Mouse (Mus musculus) limb, embryonic 13.5 days (tissue): ENCODE data around the gene Psmd10. TPM values are rescaled to one million over a fixed set of nuclear protein-coding genes. Genes with fewer than 3 reads are reported as not detected.

ENCODE experiments used
- ATAC-seq: fragments of 200-750 bp; cut with Nextera tagmentation; 2 replicates; pipeline ENCODE4 v1.8.0; 2017; ENCODE audit warnings: low read depth, moderate number of reproducible peaks, moderate TSS enrichment; ENCODE audit not compliant: low FRiP score
- H3K27ac ChIP-seq: fragments of 300-500 bp; sonication (generic); 2 replicates; pipeline ENCODE4 v1.5.1; 2015; ENCODE audit warnings: inconsistent platforms, mild to moderate bottlenecking, moderate library complexity
- H3K27me3 ChIP-seq: fragments of 300-500 bp; sonication (generic); 2 replicates; pipeline ENCODE4 v1.6.1; 2015; ENCODE audit warnings: mild to moderate bottlenecking, inconsistent platforms
- H3K36me3 ChIP-seq: fragments of 300-500 bp; sonication (generic); 2 replicates; pipeline ENCODE4 v1.6.1; 2015; ENCODE audit warnings: inconsistent platforms, mild to moderate bottlenecking, moderate library complexity
- H3K4me1 ChIP-seq: fragments of 300-500 bp; sonication (generic); 2 replicates; pipeline ENCODE4 v1.6.1; 2015; ENCODE audit warnings: inconsistent platforms
- H3K4me2 ChIP-seq: fragments of 300-500 bp; sonication (generic); replicated peaks from 2 replicates; pipeline ENCODE4 v1.6.1; 2015; ENCODE audit warnings: inconsistent platforms, mild to moderate bottlenecking, moderate library complexity
- H3K4me3 ChIP-seq: fragments of 300-500 bp; sonication (generic); 2 replicates; pipeline ENCODE4 v1.5.1; 2015; ENCODE audit warnings: moderate library complexity, mild to moderate bottlenecking, inconsistent platforms
- H3K9ac ChIP-seq: fragments of 300-500 bp; sonication (generic); 2 replicates; pipeline ENCODE4 v1.6.1; 2015; ENCODE audit warnings: mild to moderate bottlenecking, inconsistent platforms
- H3K9me3 ChIP-seq: fragments of 300-500 bp; sonication (generic); 2 replicates; pipeline ENCODE4 v1.6.1; 2016; ENCODE audit warnings: inconsistent platforms
- WGBS: fragments of 180-500 bp; shearing (Covaris S2); methylation state at CpG from one replicate; pipeline ENCODE4 v1.1.7; 2015; 5-methylcytosine and 5-hydroxymethylcytosine counted together
- polyA plus RNA-seq: library from polyadenylated mRNA; unstranded; fragments of >200 nt; fragmentation: Nextera tagmentation; extraction: Ambion mirVana; gene quantifications from 2 replicates; pipeline ENCODE4 v1.2.1, GENCODE M21; 2015

The Psmd10 gene
- 42.3 and 47.5 TPM in 2 replicates for polyA plus RNA-seq

DNA sequence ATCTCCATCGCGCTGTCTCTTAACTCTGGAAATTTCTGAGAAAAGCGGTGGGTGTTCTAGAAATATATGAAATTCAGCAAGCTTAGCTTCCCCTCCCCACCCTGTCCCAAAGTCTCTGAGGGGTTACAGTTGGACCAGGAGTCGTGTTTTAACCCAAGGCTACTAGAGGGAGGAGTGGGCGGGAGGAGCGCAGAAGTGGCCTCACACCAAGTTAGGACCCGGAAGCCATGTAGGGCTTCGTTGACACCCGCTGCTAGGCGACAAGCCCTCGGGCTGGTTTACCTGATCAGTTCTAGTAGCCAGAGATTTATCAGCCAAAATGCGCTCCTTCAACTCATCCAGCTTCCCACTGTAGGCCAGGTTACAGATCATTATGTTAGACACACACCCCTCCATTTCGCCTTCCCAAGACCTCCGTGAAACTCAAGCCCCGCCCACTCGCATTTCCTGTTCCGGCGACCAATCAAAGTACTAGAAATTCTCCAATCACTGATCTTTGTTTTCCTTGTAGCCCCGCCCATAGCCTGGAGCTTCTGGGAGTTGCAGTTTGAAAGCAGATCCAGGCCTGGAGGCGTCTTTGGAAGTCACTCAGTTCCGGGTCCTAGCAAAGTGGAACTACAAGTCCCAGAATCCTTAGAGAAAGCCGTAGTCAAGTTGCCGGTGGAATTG, at the start of gene Psmd10, which contains the start of gene Atg4a:
Gene Psmd10, minus strand, starts transcription at position 457 of the 669 bp plus-strand sequence.
Gene Atg4a, plus strand, starts transcription at position 636 of the 669 bp plus-strand sequence.
- Histone ChIP-seq H3K27ac (no peak within 1 kb of the TSS; the same call in 1 of the 2 replicates), H3K4me1 (peaks cover 2% of the 10 kb centered on the region; the same call in 1 of the 2 replicates)
- 18% methylated on average over 23 of the region's 23 CpGs for WGBS

DNA sequence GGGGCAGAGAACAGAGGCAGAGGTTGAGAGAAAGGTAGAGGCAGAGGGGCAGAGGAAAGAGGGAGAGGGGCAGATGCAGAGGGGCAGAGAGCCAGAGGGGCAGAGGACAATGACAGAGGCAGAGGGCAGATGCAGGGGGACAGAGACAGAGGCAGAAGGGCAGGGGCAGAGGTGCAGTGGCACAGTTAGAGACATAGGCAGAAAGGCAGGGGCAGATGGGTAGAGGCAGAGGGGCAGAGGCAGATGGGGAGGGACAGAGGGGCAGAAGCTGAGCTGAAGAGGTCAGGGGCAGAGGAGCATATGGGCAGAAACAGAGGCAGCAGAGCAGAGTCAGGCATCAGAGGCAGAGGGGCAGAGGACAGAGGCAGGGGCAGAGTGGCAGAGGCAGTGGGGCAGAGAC, 42.4 kb upstream of the Psmd10 start:
- Histone ChIP-seq H3K4me3 (no peak overlapping the region), H3K27ac (no peak overlapping the region), H3K9me3 (no peaks in the 10 kb centered on the region), H3K36me3 (no peaks in the 10 kb centered on the region), H3K27me3 (peaks cover 16% of the 10 kb centered on the region), H3K4me1 (no peaks in the 10 kb centered on the region), H3K4me2 (no peak overlapping the region), H3K9ac (no peak overlapping the region)
- no peak for ATAC-seq

More for the DNA sequence above, at the start of gene Psmd10, which contains the start of gene Atg4a:
- H3K27me3 ChIP-seq = peaks cover 21% of the 10 kb centered on the region; the same call in 1 of the 2 replicates
- no peaks in the 10 kb centered on the region for H3K36me3 ChIP-seq
- peak within 1 kb of the TSS; percentile 64 for H3K4me2 ChIP-seq
- peak within 1 kb of the TSS; percentile 61 for H3K9ac ChIP-seq
- peak within 1 kb of the TSS; percentile 51 for H3K4me3 ChIP-seq
- no peaks in the 10 kb centered on the region for H3K9me3 ChIP-seq
- ATAC-seq = peak; percentile 99

DNA sequence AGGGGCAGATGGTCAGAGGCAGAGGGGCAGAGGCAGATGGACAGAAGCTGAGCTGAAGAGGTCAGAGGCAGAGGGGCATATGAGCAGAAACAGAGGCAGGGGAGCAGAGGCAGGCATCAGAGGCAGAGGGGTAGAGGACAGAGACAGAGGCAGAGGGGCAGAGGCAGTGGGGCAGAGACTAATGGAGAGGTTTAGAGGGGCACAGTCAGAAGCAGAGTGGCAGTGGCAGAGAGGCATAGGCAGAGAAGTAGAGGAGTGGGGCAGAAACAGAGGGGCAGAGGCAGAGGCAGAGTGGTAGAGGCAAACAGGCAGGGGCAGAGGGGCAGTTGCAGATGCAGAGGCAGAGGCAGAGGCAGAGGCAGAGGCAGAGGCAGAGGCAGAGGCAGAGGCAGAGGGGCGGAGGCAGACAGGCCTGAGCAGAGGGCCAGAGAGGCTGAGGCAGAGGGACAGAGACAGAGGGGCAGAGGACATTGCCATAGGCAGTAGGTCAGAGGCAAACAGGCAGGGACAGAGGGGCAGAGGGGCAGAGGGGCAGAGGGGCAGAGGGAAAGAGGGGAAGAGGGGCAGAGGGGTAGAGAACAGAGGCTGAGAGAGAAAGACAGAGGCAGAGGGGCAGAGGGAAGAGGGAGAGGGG, 41.5 kb upstream of the Psmd10 start:
- H3K27ac ChIP-seq = no peak overlapping the region
- no peak overlapping the region for H3K4me3 ChIP-seq
- no peak overlapping the region for H3K9ac ChIP-seq
- no peaks in the 10 kb centered on the region for H3K36me3 ChIP-seq
- 60% methylated on average over 1 of the region's 1 CpGs for WGBS
- H3K4me2 ChIP-seq = no peak overlapping the region
- no peaks in the 10 kb centered on the region for H3K4me1 ChIP-seq
- no peaks in the 10 kb centered on the region for H3K9me3 ChIP-seq
- H3K27me3 ChIP-seq = peaks cover 20% of the 10 kb centered on the region
- ATAC-seq = no peak

DNA sequence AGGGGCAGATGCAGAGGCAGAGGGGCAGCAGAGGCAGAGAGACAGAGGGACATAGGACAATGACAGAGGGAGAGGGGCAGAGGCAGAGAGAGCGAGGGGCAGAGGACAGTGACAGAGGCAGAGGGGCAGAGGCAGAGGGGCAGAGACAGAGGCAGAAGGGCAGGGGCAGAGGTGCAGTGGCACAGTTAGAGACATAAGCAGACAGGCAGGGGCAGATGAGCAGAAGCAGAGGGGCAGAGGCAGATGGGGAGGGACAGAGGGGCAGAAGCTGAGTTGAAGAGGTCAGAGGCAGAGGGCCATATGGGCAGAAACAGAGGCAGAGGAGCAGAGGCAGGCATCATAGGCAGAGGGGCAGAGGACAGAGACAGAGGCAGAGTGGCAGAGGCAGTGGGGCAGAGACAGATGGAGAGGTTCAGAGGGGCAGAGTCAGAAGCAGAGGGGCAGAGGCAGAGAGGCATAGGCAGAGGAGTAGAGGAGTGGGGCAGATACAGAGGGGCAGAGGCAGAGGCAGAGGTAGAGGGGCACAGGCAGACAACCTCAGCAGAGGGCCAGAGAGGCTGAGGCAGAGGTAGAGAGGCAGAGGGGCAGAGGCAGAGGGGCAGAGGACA, 40.5 kb upstream of the Psmd10 start:
- H3K36me3 ChIP-seq = no peaks in the 10 kb centered on the region
- no peak overlapping the region for H3K9ac ChIP-seq
- no peak overlapping the region for H3K4me2 ChIP-seq
- no peaks in the 10 kb centered on the region for H3K4me1 ChIP-seq
- no peak overlapping the region for H3K4me3 ChIP-seq
- no peak for ATAC-seq
- 73% methylated on average over 1 of the region's 1 CpGs for WGBS
- no peaks in the 10 kb centered on the region for H3K9me3 ChIP-seq
- no peak overlapping the region for H3K27ac ChIP-seq
- H3K27me3 ChIP-seq = peaks cover 21% of the 10 kb centered on the region

DNA sequence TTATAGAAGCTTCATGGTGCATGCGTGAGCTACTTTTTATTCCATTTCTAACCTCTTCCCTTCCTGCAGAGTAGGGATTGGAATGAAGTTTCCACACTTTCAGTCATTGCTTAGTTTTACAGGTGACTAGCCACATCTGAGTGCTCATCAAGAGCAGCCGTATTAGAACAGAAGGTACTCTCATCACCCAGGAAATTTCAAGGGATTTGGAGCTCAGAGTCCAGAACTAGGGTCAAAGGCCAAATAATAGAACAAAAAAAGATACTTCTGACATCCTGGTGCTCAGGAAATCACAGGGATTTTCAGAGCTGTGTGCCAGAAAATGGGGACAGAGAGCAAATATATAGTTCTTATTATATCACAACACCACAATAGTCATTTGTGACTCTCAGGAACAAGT, 28.7 kb upstream of the Psmd10 start:
- WGBS = 83% methylated on average over 2 of the region's 2 CpGs
- peaks cover 53% of the 10 kb centered on the region for H3K27me3 ChIP-seq

DNA sequence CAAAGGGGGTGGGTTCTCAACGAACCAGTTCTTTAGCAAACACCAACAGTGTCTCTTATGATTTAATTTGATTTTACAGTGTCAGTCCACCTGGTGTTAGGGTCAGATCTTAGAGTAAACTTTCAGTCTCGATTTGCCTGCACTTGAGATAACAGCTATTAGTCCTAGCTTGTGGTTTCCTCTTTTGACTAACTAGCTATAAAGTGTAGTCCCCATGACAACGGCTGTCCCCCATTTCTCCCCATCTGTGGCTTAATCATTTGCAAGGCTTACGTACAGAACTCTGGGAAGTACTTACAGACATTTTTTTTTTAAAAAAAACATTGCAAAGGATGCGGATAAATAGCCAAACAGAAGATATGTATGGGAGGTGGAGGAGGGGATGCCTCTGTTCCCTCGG, 28.3 kb upstream of the Psmd10 start:
- ATAC-seq = no peak
- Histone ChIP-seq H3K9ac (no peak overlapping the region), H3K36me3 (no peaks in the 10 kb centered on the region), H3K4me2 (no peak overlapping the region), H3K4me1 (peaks cover 10% of the 10 kb centered on the region; the same call in 1 of the 2 replicates), H3K9me3 (no peaks in the 10 kb centered on the region), H3K4me3 (no peak overlapping the region), H3K27me3 (peaks cover 52% of the 10 kb centered on the region), H3K27ac (no peak overlapping the region)
- WGBS = 47% methylated on average over 6 of the region's 6 CpGs

More for the DNA sequence above, 28.7 kb upstream of the Psmd10 start:
- H3K27ac ChIP-seq = no peak overlapping the region
- peaks cover 5% of the 10 kb centered on the region; the same call in 1 of the 2 replicates for H3K4me1 ChIP-seq
- no peak for ATAC-seq
- H3K9me3 ChIP-seq = no peaks in the 10 kb centered on the region
- no peaks in the 10 kb centered on the region for H3K36me3 ChIP-seq
- no peak overlapping the region for H3K4me3 ChIP-seq
- no peak overlapping the region for H3K9ac ChIP-seq
- no peak overlapping the region for H3K4me2 ChIP-seq

DNA sequence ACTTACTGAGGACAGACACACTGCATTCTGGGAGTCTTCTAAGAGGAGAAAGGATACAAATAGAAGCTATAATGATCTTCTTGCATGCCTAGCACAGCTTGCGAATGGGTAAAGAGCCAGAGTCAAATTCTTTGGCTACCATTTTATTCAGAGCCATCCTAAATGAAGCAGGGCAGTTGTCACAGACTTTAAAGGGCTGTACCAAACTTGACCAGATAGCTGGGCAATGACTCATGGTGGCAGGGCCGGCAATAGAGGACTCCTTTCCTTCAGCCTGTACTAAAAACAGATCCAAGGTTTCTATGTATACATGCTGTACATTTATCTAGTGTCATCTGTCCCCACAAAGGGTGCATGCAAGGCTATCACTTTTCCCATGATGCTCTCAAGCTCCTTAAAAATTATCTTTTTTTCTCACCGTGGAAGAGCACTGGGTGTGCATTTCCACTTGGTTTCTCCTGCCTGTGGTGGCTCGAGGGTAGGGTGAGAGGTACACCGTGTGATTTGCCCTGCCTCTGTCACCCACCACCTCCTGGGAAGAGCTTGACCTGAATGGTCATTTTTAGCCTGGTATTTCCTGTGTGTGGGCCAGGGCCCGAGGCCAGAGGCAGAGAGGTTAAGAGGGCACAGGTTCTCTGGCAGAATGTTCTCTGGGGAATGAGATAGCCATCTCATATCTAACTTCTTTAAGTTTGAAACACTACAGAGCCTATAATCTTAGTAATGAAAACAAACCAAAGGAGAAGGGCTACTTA, 26.9 kb upstream of the Psmd10 start:
- no peak overlapping the region for H3K9ac ChIP-seq
- WGBS = 49% methylated on average over 6 of the region's 6 CpGs
- H3K4me1 ChIP-seq = peaks cover 13% of the 10 kb centered on the region; the same call in 1 of the 2 replicates
- H3K4me3 ChIP-seq = no peak overlapping the region
- no peak for ATAC-seq
- no peaks in the 10 kb centered on the region for H3K36me3 ChIP-seq
- no peaks in the 10 kb centered on the region for H3K9me3 ChIP-seq
- peaks cover 62% of the 10 kb centered on the region for H3K27me3 ChIP-seq
- H3K4me2 ChIP-seq = no peak overlapping the region
- no peak overlapping the region for H3K27ac ChIP-seq

DNA sequence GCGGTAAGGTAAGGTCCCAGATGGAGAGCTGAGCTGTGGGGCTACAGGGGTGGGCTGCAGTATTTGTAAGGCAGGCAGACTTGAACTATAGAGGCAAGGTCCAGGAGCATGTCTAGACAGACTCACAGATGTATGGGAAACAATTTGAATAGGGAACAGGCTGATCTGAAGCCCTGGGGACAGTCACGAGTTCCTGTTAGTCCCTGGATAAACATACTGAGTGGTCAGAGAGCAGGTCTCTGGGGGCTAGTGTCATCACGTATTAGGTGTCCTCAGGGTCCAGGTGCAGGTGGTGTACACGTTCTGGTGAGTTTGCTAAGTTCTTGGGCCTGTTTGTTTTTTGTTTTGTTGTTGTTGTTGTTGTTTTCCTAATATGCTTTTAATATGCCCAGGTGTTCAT, 23.6 kb upstream of the Psmd10 start:
- peak overlapping the region; percentile 33; the same call in 1 of the 2 replicates for H3K27ac ChIP-seq
- H3K9me3 ChIP-seq = no peaks in the 10 kb centered on the region
- H3K4me3 ChIP-seq = no peak overlapping the region
- no peak for ATAC-seq
- H3K36me3 ChIP-seq = no peaks in the 10 kb centered on the region
- H3K9ac ChIP-seq = no peak overlapping the region
- no peak overlapping the region for H3K4me2 ChIP-seq
- WGBS = 56% methylated on average over 4 of the region's 4 CpGs
- peaks cover 13% of the 10 kb centered on the region; the same call in 1 of the 2 replicates for H3K4me1 ChIP-seq
- H3K27me3 ChIP-seq = peaks cover 50% of the 10 kb centered on the region

DNA sequence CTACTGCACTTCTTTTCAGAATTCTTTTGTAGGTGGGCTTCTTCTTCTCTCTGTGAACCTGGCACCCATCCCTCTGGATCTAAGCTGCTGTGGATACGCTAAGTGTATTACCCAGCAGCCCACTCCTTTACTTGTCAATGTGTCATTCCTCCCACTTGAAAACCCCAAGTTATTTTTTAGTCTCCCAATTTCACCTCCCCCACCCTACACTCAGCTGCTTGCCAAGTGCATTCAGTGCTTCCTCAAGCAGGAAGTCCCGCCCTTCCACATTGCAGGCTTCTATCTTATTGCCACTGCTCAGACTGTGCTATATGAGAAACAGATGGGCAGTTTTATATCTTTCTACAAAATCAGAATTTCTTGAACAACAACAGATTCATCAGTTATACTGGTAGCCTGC, 23.0 kb upstream of the Psmd10 start:
- peak; percentile 75 for ATAC-seq
- Histone ChIP-seq H3K9me3 (no peaks in the 10 kb centered on the region), H3K4me2 (no peak overlapping the region), H3K27me3 (peaks cover 49% of the 10 kb centered on the region), H3K36me3 (no peaks in the 10 kb centered on the region), H3K27ac (no peak overlapping the region; the same call in 1 of the 2 replicates), H3K4me1 (peaks cover 11% of the 10 kb centered on the region; the same call in 1 of the 2 replicates), H3K9ac (no peak overlapping the region), H3K4me3 (no peak overlapping the region)
- 36% methylated on average over 2 of the region's 2 CpGs for WGBS

DNA sequence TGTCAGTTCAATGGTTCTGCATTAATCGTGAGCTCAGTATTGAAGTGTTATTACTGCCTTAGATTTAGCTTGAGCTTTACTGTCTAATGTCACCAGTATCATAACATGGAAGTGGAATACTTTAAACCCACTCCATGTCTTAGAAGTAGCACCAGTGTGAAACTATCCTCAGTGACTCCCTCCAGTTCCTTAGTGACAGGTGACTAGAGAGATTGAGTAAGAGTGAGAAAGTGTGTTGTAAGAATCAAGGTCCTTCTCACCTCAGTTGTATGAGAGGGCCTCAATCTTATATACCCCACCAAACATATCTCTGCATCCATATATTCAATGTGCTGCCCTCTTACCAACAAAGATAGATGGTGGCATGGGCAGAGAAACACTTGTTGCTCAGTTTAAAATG, 22.4 kb upstream of the Psmd10 start:
- Histone ChIP-seq H3K27ac (no peak overlapping the region), H3K9me3 (no peaks in the 10 kb centered on the region), H3K27me3 (peaks cover 46% of the 10 kb centered on the region), H3K36me3 (no peaks in the 10 kb centered on the region), H3K9ac (no peak overlapping the region), H3K4me1 (peaks cover 9% of the 10 kb centered on the region; the same call in 1 of the 2 replicates), H3K4me2 (no peak overlapping the region), H3K4me3 (no peak overlapping the region)
- 88% methylated on average over 1 of the region's 1 CpGs for WGBS
- no peak for ATAC-seq

DNA sequence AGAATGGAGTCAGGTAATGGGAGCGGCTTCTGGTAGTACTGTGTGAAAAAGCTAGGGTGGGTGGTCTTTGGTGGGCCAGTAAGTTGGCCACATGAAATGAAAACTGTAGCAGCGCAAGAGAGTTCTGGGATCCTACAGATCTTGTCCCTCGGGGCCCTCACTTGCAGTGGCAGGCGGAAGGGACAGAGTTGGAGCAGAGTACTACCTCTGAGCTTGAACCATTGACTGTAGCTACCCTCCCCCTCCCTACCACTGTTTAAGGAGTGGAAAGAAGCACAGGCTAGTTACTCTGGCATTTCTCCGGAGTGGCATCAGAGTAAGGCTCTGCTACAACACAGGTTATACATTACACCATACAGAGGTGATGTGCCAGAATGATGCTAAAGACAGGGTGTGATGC, 431 bp upstream of the Psmd10 start:
- peaks cover 21% of the 10 kb centered on the region; the same call in 1 of the 2 replicates for H3K27me3 ChIP-seq
- ATAC-seq = peak; percentile 72; the same call in 1 of the 2 replicates
- WGBS = 27% methylated on average over 5 of the region's 5 CpGs

More for the DNA sequence above, 431 bp upstream of the Psmd10 start:
- no peak overlapping the region for H3K27ac ChIP-seq
- peak overlapping the region; percentile 51 for H3K4me3 ChIP-seq
- H3K9ac ChIP-seq = 0 out of 2 replicates have a peak overlapping the region, but pooled peaks have one; percentile 50
- H3K9me3 ChIP-seq = no peaks in the 10 kb centered on the region
- no peaks in the 10 kb centered on the region for H3K36me3 ChIP-seq
- peak overlapping the region; percentile 64 for H3K4me2 ChIP-seq
- H3K4me1 ChIP-seq = peaks cover 2% of the 10 kb centered on the region; the same call in 1 of the 2 replicates
